Mouse (Mus musculus): ENCODE measurements at regions not wholly inside any gene's neighbourhood (a gene's known extent, or its start where the extent isn't known, plus 50 kb on each side); places are given as distances from the start of the nearest gene placed in this dataset.
A peak's percentile ranks its signal among the peaks of the same experiment; 100 is the strongest.

DNA sequence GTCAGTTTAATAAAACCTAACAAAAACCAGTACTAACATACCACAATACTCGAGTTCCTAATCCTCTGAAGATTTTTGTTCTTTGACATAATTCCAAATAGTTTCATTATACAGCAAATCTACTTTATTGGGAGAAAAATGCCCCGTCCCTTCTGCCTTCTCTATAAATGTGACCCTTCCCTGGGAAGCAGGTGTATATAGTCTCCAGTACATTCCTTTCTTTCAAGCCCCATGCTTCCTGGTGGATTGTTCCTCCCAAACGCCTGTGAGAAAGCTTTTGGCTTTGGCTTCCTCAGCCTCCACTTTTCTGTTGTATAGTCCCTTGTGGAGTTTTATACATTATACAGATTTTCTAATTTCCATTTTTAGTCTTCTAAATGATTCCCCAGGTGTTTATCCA lies 1001.8 kb upstream of the Tenm3 start:
- DNase-seq (ENCODE audit: low read depth): no peak

DNA sequence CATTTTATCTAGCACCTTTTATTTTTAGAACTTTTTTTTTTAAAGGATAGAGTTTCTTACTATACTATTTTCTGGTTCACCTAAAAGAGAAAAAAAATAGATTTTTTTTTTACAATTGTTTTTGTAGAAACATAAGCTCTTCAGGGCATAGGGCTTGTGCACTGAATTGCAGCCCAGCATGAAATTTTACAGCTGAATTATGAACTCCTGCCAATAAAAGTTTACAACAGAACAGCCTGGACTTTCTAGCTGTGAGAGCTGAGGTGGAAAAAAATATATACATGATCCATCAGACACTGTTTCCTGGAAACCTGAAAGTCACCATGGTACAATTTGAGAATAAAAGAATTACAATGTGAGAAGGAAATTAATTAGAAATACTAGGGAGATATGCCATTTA lies 988.2 kb upstream of the Tenm3 start:
- DNase-seq (ENCODE audit: low read depth): no peak

DNA sequence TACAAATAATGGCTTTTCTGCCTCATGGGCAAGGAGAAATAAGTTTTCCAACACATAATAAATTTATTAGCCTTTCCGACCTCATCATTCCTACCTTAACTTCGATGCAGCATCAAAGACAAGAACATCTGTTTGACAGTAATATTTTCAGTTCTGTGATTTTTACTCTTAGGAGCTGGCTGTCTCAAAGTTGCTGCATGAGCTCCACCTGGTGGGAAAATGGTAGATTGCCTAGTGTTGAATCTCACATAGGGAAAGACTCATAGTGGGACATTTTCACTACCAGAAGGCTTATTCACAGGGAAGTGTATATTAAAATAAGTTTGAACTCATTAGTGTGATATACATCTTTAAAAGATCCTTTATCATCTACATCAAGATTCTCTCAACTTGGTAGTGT lies 985.6 kb upstream of the Tenm3 start:
- DNase-seq (ENCODE audit: low read depth): peak; percentile 69

DNA sequence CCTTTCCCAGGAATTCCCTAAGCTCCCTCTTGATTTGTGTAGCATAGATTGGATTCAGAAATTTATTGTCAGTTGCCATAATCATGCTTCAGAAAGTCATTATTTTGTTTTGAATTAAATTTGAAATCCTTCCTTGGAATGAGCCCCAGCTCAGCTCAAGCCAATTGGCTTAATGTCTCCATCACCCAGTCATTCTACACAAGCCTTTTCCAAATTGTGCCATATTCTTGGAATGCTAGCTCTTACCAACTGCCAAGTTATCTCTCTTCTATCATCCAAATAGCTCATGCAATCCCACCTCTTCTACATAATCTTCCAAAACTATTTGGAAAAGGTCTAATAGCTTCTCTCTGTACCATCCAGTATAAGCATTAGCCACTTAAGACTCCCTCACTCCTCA lies 982.5 kb upstream of the Tenm3 start:
- no peak for DNase-seq (ENCODE audit: low read depth)

DNA sequence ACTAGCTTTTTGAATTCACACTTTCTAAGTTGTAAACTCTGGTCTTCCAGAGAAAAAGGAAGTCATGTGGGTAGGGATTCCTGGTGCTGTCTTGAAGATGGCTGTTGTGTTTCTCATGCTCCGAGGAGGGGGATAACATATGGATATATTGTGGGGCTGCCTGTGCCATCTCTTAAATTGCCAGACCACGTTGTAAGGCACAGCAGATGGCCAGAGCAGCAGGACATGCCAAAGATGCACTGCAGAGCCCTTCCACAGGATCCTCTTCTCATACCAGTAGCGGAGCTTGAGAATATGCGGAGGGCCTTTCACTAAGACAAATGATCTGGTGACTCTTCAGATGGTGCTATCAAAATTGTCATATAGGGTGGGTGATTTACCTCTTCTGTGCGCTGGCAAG lies 981.2 kb upstream of the Tenm3 start:
- no peak for DNase-seq (ENCODE audit: low read depth)

DNA sequence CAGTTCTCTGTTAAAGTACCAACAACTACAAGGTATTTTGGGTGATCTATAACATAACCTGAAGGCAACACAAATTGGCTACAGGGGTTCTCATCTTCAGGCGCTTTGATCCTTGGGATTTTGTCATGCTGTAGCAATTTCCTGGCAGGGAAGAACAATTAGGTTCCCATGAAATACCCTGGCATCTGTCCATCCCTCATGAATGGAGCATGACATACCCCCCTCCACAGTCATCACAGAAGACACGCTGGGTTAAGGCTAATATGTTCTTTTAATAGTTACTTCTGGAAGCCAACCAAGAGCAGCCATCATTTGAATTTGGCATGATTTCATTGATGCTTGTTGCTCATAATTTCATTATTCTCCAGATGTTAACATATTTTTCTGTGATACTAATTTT lies 979.0 kb upstream of the Tenm3 start:
- DNase-seq (ENCODE audit: low read depth): no peak

DNA sequence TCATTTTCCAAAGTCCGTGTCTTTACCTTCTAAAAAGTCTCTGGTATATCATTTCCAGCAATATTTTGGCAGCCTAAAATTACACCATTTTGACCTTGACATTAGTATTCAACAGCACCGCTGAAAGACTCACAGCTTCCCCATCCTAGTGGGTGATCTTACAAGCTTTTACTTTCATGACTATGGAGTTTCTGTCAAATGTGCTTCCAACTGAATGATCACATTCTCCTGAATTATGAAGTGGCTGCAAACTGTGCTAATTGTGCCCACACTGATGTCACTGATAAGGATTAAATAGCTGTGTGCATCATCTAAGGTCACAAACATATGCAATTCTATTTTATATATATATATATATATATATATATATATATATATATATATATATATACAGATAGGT lies 955.5 kb upstream of the Tenm3 start:
- DNase-seq (ENCODE audit: low read depth): no peak

DNA sequence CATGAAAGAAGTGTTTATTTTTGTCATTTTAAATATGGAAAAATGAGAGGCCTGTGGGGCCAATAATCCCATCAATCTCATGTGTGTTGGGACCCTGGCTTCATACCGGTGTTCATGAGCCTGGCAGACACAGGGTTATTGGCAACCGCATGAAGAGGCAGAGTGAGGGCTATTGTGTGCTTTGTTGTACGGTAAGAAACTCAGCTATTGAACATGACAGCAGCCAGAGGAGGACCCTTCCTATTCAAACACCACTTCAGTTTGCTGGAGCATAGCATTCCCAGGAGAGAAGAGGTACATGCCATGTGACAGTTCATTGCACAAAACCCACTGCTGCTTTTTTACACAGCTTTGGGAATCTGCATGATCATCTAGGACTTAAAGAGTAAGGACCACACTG lies 953.0 kb upstream of the Tenm3 start:
- no peak for DNase-seq (ENCODE audit: low read depth)

DNA sequence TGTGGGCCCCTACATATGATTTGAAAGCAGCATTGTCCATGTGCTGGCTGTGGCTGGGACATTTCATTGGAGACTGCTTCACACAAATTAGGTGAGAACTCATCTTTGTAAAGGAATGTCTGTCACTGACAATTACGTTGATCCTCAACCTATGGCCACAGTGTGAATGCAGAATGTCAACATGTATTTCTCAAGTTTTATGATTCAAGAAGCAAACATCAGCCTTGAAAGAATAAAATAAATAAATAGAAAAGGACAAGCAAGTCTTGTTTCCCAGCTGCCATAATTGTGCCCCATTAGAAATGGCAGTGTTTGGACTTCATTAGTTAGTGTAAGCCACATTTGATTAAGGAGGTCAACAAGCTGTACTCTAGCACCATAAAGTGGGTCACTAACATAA lies 950.7 kb upstream of the Tenm3 start:
- no peak for DNase-seq (ENCODE audit: low read depth)

DNA sequence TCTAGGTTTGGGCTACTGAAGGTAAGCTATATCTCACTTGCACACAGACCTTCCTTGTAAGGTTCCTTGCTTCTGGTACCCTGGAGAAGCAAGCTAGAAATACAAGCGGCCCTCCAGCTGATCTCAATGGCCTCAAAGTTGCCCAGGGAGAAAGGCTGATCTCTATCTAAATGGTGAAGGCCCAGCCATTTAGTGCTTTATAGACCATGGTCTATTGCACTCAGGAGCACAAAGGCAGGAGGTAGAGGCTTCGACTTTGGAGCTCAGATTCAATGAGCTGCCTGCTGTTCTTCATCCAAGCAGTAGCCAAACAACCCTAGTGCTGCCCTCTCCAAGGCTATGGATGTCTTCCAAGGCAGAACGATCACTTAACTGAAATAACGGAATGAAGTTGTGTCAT lies 926.1 kb upstream of the Tenm3 start:
- no peak for DNase-seq (ENCODE audit: low read depth)

DNA sequence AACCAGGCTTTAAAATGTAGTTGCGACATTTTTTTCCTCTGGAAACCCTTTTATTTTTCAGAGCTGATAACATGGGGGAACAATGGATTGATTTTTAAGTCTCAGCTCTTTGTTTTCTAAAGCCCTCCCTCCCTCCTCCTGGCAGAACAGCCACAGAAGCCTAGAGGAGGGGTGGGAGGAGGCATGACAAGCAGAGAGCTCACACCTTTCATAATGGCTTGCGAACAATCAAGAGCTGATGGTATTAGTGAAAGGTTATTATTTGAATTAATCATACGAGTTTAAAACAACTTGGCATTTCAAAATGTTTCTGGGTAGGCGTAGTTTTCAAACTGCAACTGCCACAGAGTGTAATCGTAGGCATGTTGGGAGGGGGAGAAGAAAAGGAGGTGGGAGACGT lies 894.3 kb upstream of the Tenm3 start:
- DNase-seq (ENCODE audit: low read depth): no peak

DNA sequence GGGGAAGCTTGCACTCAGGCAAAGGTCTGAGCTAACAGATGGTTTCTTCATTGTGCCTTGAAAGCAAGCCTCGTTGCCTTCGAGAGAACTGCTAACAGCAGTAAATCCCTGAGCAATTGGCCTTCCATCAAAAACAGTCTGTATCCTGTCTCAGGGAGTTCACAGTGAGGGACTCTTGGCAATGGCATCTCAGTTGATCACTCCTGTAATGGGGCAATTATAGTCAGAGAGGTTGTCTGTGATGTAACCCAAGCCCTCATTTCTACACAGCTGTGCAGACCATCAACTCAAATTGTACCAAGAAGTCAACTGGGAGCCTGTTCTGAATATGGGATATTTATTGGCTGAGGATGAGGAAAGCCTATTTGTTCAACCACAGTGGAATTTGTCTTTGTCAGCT lies 885.4 kb upstream of the Tenm3 start:
- DNase-seq (ENCODE audit: low read depth): no peak

DNA sequence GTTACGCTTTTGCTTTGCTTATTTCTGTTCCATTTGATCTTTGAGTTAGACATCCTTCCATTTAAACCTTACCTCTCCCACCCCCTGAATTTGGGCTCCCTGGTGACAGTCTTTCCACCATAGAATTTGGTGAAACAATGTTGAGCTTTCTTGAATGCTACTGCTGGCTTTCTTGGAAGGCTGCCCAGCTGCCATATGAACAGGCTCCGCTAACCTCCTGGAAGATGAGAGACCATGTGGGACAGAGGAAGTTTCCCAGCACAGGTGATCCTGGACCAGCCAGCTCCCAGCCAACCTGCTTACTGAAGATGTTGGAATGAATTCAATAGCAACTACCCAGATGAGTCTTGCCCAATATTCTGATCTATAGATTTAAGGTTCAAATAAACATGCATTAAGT lies 868.6 kb upstream of the Tenm3 start:
- DNase-seq (ENCODE audit: low read depth): no peak

DNA sequence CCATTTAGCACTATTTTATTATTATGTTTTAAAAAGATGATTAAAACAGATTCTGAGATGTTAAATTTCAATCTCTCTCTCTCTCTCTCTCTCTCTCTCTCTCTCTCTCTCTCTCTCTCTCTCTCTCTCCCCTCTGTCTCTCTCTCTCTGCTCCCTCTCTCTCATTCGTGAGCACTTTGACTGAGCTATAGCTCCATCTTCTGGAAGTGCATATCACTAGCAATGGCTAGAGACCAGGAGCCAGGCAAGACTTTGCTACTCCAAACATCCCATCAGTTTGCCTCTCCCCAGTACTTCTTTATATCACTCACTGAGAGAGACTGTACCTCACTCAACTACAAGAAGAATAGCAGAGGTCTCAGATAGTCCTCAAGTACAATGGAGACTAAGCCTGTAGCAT lies 865.0 kb upstream of the Tenm3 start:
- no peak for DNase-seq (ENCODE audit: low read depth)

DNA sequence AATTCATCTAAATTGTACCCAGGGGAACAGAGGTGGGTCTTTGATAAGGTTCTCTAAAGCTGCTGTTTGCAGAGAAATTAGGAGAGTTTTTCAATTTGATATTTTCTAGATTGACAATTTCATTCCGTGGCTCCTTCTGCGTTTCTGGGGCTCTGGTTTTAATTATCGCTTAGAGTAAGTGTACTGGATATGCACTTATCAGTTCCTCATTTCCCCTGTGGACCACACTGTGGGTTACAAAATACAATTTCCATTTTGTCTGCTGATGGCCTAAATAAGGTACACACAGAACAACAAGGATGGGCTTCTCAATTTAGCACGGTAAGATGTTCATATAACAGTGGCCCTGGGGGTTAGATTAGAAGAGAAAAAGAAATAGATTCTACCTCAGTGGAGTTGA lies 855.3 kb upstream of the Tenm3 start:
- DNase-seq (ENCODE audit: low read depth): no peak

DNA sequence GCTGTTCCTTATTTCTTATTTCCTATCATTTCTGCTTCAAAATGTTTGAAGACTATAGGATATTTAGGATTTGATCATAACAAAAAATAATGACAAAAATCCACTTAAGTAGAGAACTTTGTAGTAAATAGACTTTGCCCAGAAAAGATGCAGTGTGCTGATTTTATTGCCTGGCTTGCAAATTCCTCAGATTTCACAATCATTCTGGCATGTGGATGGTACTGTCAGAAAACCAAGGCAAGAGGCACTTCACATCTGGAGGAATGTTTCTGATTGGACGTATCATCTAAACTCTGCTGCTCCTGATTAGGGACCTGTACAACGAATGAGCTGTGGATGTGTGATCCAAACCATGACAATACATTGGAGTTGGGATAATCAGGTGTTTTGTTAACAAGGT lies 853.0 kb upstream of the Tenm3 start:
- no peak for DNase-seq (ENCODE audit: low read depth)

Measured in NIH3T3 (cell line).